Mouse (Mus musculus) myocyte (in vitro differentiated cells): ENCODE measurements at regions not wholly inside any gene's neighbourhood (a gene's known extent, or its start where the extent isn't known, plus 50 kb on each side); places are given as distances from the start of the nearest gene placed in this dataset.

ENCODE experiments used
- CEBPB ChIP-seq: IDR thresholded peaks from 2 replicates; pipeline ENCODE4 v1.6.1; 2011; ENCODE audit warnings: mild to moderate bottlenecking, moderate library complexity; ENCODE audit not compliant: poor library complexity, insufficient read depth, severe bottlenecking
- E2F4 ChIP-seq: IDR thresholded peaks from one replicate; pipeline ENCODE4 v1.6.1; 2011; ENCODE audit warnings: mild to moderate bottlenecking, control low read depth, moderate library complexity; ENCODE audit not compliant: insufficient read depth
- MAX ChIP-seq: IDR thresholded peaks from one replicate; pipeline ENCODE4 v1.6.1; 2011; ENCODE audit warnings: low read depth, mild to moderate bottlenecking, control low read depth
- MYOG ChIP-seq, 3 experiments: IDR thresholded peaks; one replicate each; pipeline ENCODE4 v1.6.1; 2011; ENCODE audit warnings: control low read depth in 2 of 3, low read depth in 2 of 3, mild to moderate bottlenecking in 2 of 3; ENCODE audit not compliant: insufficient read length in 2 of 3, control insufficient read depth in 1 of 3, insufficient read depth in 1 of 3
- POLR2A ChIP-seq: IDR thresholded peaks from one replicate; pipeline ENCODE4 v1.6.1; 2011; ENCODE audit warnings: low read depth, mild to moderate bottlenecking, control low read depth, moderate library complexity; ENCODE audit not compliant: insufficient read length
- POLR2AphosphoS2 ChIP-seq: IDR thresholded peaks from one replicate; pipeline ENCODE4 v1.6.1; 2011; ENCODE audit warnings: low read depth, control low read depth; ENCODE audit not compliant: insufficient read length
- TCF12 ChIP-seq: IDR thresholded peaks from one replicate; pipeline ENCODE4 v1.6.1; 2011; ENCODE audit warnings: mild to moderate bottlenecking, control low read depth; ENCODE audit not compliant: poor library complexity, insufficient read depth, severe bottlenecking
- USF1 ChIP-seq: IDR thresholded peaks from one replicate; pipeline ENCODE4 v1.6.1; 2011; ENCODE audit warnings: low read depth, mild to moderate bottlenecking, control low read depth, moderate library complexity

- TF ChIP-seq USF1 (no peak), POLR2AphosphoS2 (no peak), CEBPB (no peak), MYOG (IDR thresholded peaks at IDR 0.05; ENCODE audit: control insufficient read depth in 1 of 3, insufficient read depth in 1 of 3, insufficient read length in 2 of 3, low read depth in 2 of 3) (no peak), POLR2A (no peak), MAX (no peak), E2F4 (no peak), TCF12 (no peak)
These were observed 148.9 kb upstream of the Ttc29 start for GRCm38 (mm10) chr8:78064161-78064560.
